Mouse (Mus musculus) G1E (cell line): Measurements from ENCODE around the gene Btla. TPM values are rescaled to one million over a fixed set of nuclear protein-coding genes. Genes with fewer than 3 reads are reported as not detected.

Experiments
- ATAC-seq: 2 replicates; pipeline ENCODE4 v1.8.0; 2016; ENCODE audit warnings: mild to moderate bottlenecking; ENCODE audit not compliant: insufficient number of reproducible peaks, poor library complexity, low FRiP score, severe bottlenecking; ENCODE audit errors: extremely low read depth
- DNase-seq: peaks from one replicate; pipeline ENCODE4 v3.0.0; 2012; ENCODE audit warnings: low spot score
- H3K27me3 ChIP-seq: 2 replicates; pipeline ENCODE4 v1.6.1; 2012; ENCODE audit warnings: mild to moderate bottlenecking, low read length, inconsistent platforms; ENCODE audit not compliant: insufficient read depth
- H3K36me3 ChIP-seq: replicated peaks from 2 replicates; pipeline ENCODE3; 2012; ENCODE audit warnings: mild to moderate bottlenecking, inconsistent platforms
- H3K4me1 ChIP-seq: 2 replicates; pipeline ENCODE4 v1.6.1; 2012; ENCODE audit warnings: low read depth, low read length, inconsistent platforms, mixed read lengths; ENCODE audit not compliant: insufficient read depth
- H3K4me3 ChIP-seq: 2 replicates; pipeline ENCODE4 v1.5.1; 2012; ENCODE audit warnings: low read depth, mild to moderate bottlenecking, inconsistent platforms, low read length, moderate library complexity, mixed read lengths
- H3K9me3 ChIP-seq: replicated peaks from 2 replicates; pipeline ENCODE4 v1.6.1; 2012; ENCODE audit warnings: inconsistent platforms
- CTCF ChIP-seq: IDR thresholded peaks from 2 replicates; pipeline ENCODE4 v1.5.1; 2012; ENCODE audit warnings: low read depth, low read length, inconsistent platforms, mixed read lengths
- GATA1 ChIP-seq: IDR thresholded peaks from 2 replicates; pipeline ENCODE4 v1.6.1; 2012; ENCODE audit warnings: borderline replicate concordance, low read length, inconsistent platforms, mixed read lengths
- GATA2 ChIP-seq: IDR thresholded peaks from 2 replicates; pipeline ENCODE4 v1.6.1; 2012; ENCODE audit warnings: low read depth, low read length, inconsistent platforms, borderline replicate concordance
- POLR2AphosphoS5 ChIP-seq: IDR thresholded peaks from 2 replicates; pipeline ENCODE4 v1.6.1; 2012; ENCODE audit warnings: low read depth, low read length, inconsistent platforms; ENCODE audit not compliant: insufficient replicate concordance
- TAL1 ChIP-seq: conservative IDR thresholded peaks from 2 replicates; pipeline ENCODE4 v1.6.1; 2012; ENCODE audit warnings: low read depth, low read length, inconsistent platforms, mixed read lengths
- polyA plus RNA-seq: library from polyadenylated mRNA; stranded (reverse); fragments of >175 nt; gene quantifications from 2 replicates; pipeline ENCODE4 v1.2.3, GENCODE M21; 2012
- total RNA-seq, 2 experiments: library from RNA; stranded (forward) in 1 of 2; stranded (reverse) in 1 of 2; fragments of 200-1000 nt in 1 of 2; fragments of >200 nt in 1 of 2; fragmentation: Nextera tagmentation in 1 of 2; gene quantifications; 2 replicates each; pipeline ENCODE4 v1.2.3; 2014 to 2017

The Btla gene
- total and polyA plus RNA-seq, 3 experiments, result 0.22 TPM; not detected in 2

DNA sequence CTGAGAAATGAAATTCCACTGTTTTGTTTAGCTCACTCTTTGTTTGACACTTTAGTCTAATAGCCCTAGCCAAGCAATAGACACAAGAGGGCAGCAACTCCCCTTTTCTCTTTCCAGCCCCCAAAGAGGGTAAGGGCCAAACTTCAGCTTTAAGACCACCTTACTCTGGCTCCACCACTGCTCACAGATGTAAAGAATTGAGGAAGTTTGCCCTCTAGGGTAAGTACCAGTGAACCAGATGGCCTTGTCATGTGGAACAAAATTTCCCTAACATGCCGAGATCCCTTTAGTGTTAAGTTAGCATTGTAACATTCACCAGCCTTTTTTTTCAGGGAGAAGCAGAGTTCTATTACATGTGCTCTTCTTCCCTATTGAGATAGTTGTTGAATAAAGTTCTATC, 59.0 kb downstream of the Btla start:
- no peaks in the 10 kb centered on the region for H3K4me1 ChIP-seq
- H3K36me3 ChIP-seq, result no peaks in the 10 kb centered on the region
- H3K4me3 ChIP-seq, result no peak overlapping the region
- no peak for ATAC-seq
- H3K27me3 ChIP-seq, result no peaks in the 10 kb centered on the region
- DNase-seq, result no peak
- TF ChIP-seq CTCF (no peak), GATA2 (no peak), GATA1 (no peak), TAL1 (no peak), POLR2AphosphoS5 (no peak)
- no peaks in the 10 kb centered on the region for H3K9me3 ChIP-seq

DNA sequence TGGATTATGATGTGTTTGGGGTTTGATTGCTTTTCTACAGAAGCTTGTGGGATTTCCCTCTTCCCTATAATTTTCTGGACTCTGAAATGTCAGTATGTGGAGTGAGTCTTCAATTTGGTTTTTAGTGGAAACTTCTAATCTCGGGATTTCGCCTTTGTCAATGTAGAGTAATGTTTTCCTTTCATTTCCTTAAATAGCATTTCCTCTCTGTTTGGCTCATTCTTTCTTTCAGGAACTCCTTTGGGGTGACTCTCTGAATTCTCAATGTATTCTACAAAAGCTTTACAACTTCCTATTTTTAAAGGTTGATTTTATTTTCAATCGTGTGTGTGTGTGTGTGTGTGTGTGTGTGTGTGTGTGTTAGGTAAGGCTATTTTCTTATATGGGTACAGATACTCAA, 73.7 kb downstream of the Btla start:
- Histone ChIP-seq H3K4me1 (no peaks in the 10 kb centered on the region), H3K36me3 (no peaks in the 10 kb centered on the region), H3K4me3 (no peak overlapping the region), H3K9me3 (no peaks in the 10 kb centered on the region), H3K27me3 (no peaks in the 10 kb centered on the region)
- ATAC-seq (no peak), DNase-seq (no peak)
- no peak for TF ChIP-seq CTCF
- TF ChIP-seq GATA1, result no peak
- TF ChIP-seq GATA2, result no peak
- no peak for TF ChIP-seq POLR2AphosphoS5
- no peak for TF ChIP-seq TAL1

Other genes with a start within 250 kb of the Btla start
- gene Ccdc80, start 130.9 kb upstream of the Btla start, total RNA-seq (2014; fragmentation: Nextera tagmentation), result not detected in 2 replicates
- gene Ccdc80, start 130.9 kb upstream of the Btla start, total RNA-seq (2017), result 0.11 and 0.12 TPM in 2 replicates
- not detected in 2 replicates for gene Ccdc80, start 130.9 kb upstream of the Btla start, polyA plus RNA-seq
- gene Slc35a5, start 65.6 kb upstream of the Btla start, total RNA-seq (2014; fragmentation: Nextera tagmentation), result 10.6 and 11.5 TPM in 2 replicates
- gene Slc35a5, start 65.6 kb upstream of the Btla start, total RNA-seq (2017), result 14.1 and 21.9 TPM in 2 replicates
- 0.04 and 0.22 TPM in 2 replicates for gene Slc35a5, start 65.6 kb upstream of the Btla start, polyA plus RNA-seq
- 55.5 and 61.7 TPM in 2 replicates for gene Atg3, start 65.5 kb upstream of the Btla start, total RNA-seq (2014; fragmentation: Nextera tagmentation)
- gene Atg3, start 65.5 kb upstream of the Btla start, total RNA-seq (2017), result 43.3 and 49.7 TPM in 2 replicates
- 12.3 and 12.6 TPM in 2 replicates for gene Atg3, start 65.5 kb upstream of the Btla start, polyA plus RNA-seq
- gene Cd200, start 184.7 kb downstream of the Btla start, total RNA-seq (2014; fragmentation: Nextera tagmentation), result not detected in 2 replicates
- not detected in 2 replicates for gene Cd200, start 184.7 kb downstream of the Btla start, total RNA-seq (2017)
- not detected in 2 replicates for gene Cd200, start 184.7 kb downstream of the Btla start, polyA plus RNA-seq